Mouse (Mus musculus) forebrain, embryonic 11.5 days (tissue): ENCODE results near the gene Rgs6. TPM values are rescaled to one million over a fixed set of nuclear protein-coding genes. Genes with fewer than 3 reads are reported as not detected.

Experiments used
- ATAC-seq: fragments of 200-750 bp; cut with Nextera tagmentation; replicated peaks from 2 replicates; pipeline ENCODE4 v1.8.0; 2017; ENCODE audit warnings: moderate TSS enrichment; ENCODE audit not compliant: low FRiP score
- DNase-seq: peaks from one replicate; pipeline ENCODE4 v3.0.0-alpha.2; 2017; ENCODE audit warnings: low spot score
- H3K27ac ChIP-seq: fragments of 300-500 bp; sonication (generic); 2 replicates; pipeline ENCODE4 v1.5.1; 2014; ENCODE audit warnings: low read depth, low read length
- H3K27me3 ChIP-seq: fragments of 300-500 bp; sonication (generic); 2 replicates; pipeline ENCODE4 v1.6.1; 2014; ENCODE audit warnings: mild to moderate bottlenecking, low read length, mixed read lengths; ENCODE audit not compliant: control insufficient read depth, insufficient read depth
- H3K36me3 ChIP-seq: fragments of 300-500 bp; sonication (generic); 2 replicates; pipeline ENCODE4 v1.6.1; 2014; ENCODE audit warnings: mild to moderate bottlenecking, low read length, moderate library complexity, mixed read lengths; ENCODE audit not compliant: control insufficient read depth, insufficient read depth
- H3K4me1 ChIP-seq: fragments of 300-500 bp; sonication (generic); replicated peaks from 2 replicates; pipeline ENCODE4 v1.6.1; 2014; ENCODE audit warnings: low read length, mixed read lengths; ENCODE audit not compliant: control insufficient read depth, insufficient read depth
- H3K4me2 ChIP-seq: fragments of 300-500 bp; sonication (generic); 2 replicates; pipeline ENCODE4 v1.6.1; 2014; ENCODE audit warnings: low read depth, mild to moderate bottlenecking, low read length, moderate library complexity, mixed read lengths; ENCODE audit not compliant: severe bottlenecking
- H3K4me3 ChIP-seq: fragments of 300-500 bp; sonication (generic); 2 replicates; pipeline ENCODE4 v1.5.1; 2014; ENCODE audit warnings: low read depth, low read length
- H3K9ac ChIP-seq: fragments of 300-500 bp; sonication (generic); 2 replicates; pipeline ENCODE4 v1.6.1; 2014; ENCODE audit warnings: low read length
- H3K9me3 ChIP-seq: fragments of 300-500 bp; sonication (generic); 2 replicates; pipeline ENCODE4 v1.6.1; 2016; ENCODE audit warnings: low read length, mixed read lengths; ENCODE audit not compliant: control insufficient read depth
- WGBS: fragments of 180-500 bp; shearing (Covaris S2); extraction: QIAGEN DNeasy Blood & Tissue Kit; methylation state at CpG from one replicate; pipeline ENCODE4 v1.1.7; 2014; 5-methylcytosine and 5-hydroxymethylcytosine counted together
- polyA plus RNA-seq: library from polyadenylated mRNA; unstranded; fragments of >200 nt; fragmentation: Nextera tagmentation; extraction: Ambion mirVana; gene quantifications from 2 replicates; pipeline ENCODE4 v1.2.1, GENCODE M21; 2014

The Rgs6 gene
- polyA plus RNA-seq, 1 experiment from 2014 or later, result 0.72 TPM

DNA sequence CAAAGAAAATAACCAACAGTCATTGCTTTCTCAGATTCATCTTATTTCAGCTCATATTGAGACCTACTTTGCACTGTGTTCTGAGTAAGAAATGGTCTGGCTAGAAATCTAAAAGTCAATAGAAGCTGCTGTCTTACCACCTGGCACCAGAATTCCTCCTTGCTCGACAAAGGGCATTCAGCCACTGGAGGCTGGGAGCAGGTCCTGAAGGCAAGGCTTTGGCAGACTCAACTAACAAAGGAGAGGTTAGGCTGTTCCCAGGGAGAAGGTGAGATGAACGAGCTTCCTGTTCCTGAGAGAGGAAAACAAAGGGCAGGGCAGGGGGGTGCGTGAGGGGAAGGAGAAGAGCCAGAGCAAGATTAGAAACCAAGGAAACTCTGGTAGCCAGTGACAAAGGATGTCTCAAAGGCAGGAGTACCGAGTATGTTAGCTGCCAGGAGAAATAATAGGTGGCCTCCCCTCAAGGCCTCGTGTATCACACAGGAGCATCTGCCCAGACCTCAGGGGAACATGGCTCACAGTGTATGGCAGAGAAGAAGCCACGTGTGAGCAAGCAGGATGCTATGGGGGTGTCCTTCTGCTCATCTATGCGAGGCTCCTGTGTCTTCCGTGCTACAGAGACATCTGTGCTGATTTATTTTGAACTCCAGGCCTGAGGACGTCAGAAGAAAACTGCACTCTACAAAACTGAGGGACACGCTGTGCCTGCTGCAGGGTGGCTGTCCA, 510.7 kb downstream of the Rgs6 start:
- Histone ChIP-seq H3K9ac (no peak overlapping the region), H3K9me3 (no peaks in the 10 kb centered on the region), H3K4me3 (no peak overlapping the region), H3K36me3 (no peaks in the 10 kb centered on the region), H3K27ac (no peak overlapping the region), H3K27me3 (no peaks in the 10 kb centered on the region), H3K4me1 (no peaks in the 10 kb centered on the region), H3K4me2 (no peak overlapping the region)
- ATAC-seq (no peak), DNase-seq (no peak)
- WGBS, result 56% methylated on average over 10 of the region's 10 CpGs

DNA sequence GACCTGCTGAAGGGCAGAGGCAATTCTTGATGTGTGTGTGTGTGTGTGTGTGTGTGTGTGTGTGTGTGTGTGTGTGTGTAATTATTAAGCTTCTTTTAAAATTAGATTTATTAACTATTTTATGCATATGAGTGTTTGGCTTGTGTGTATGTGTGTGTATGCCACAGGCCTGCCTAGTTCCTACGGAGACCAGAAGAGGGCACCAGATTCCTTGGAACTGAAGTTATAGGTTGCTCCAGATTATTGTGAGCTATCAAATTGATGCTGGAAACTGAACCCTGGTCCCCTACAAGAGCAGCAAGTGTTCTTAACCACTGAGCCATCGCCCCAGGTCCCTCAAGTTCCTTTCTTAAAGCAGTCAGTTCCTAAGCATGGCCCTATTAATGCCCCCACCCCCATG, 511.8 kb downstream of the Rgs6 start:
- 88% methylated on average over 2 of the region's 2 CpGs for WGBS
- Histone ChIP-seq H3K27ac (no peak overlapping the region), H3K27me3 (no peaks in the 10 kb centered on the region), H3K4me3 (no peak overlapping the region), H3K9me3 (no peaks in the 10 kb centered on the region), H3K36me3 (no peaks in the 10 kb centered on the region), H3K4me2 (no peak overlapping the region), H3K4me1 (no peaks in the 10 kb centered on the region), H3K9ac (no peak overlapping the region)
- DNase-seq (no peak), ATAC-seq (no peak)

DNA sequence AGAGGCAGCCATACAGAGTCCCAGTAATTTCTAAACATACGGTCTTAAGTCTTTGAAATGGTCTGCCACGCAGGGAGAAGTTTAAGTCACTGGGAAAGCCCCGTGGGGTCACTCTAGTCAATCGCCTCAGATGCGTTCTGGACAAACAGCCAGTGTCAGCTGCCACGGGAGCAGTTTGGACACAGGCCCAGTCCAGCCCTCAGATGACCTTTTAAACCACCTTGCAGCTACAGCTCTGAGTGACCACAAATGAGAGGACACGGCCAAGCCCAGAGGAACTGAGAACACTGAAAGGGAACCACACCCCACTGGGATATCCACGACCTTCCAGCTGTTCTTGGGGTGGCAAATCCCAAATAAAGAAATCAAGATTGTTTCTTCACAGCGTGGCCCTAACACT, 512.3 kb downstream of the Rgs6 start:
- no peak overlapping the region for H3K9ac ChIP-seq
- DNase-seq (no peak), ATAC-seq (no peak)
- H3K36me3 ChIP-seq, result no peaks in the 10 kb centered on the region
- H3K4me2 ChIP-seq, result no peak overlapping the region
- H3K9me3 ChIP-seq, result no peaks in the 10 kb centered on the region
- no peaks in the 10 kb centered on the region for H3K27me3 ChIP-seq
- 79% methylated on average over 9 of the region's 9 CpGs for WGBS
- H3K4me3 ChIP-seq, result no peak overlapping the region
- no peaks in the 10 kb centered on the region for H3K4me1 ChIP-seq
- no peak overlapping the region for H3K27ac ChIP-seq

DNA sequence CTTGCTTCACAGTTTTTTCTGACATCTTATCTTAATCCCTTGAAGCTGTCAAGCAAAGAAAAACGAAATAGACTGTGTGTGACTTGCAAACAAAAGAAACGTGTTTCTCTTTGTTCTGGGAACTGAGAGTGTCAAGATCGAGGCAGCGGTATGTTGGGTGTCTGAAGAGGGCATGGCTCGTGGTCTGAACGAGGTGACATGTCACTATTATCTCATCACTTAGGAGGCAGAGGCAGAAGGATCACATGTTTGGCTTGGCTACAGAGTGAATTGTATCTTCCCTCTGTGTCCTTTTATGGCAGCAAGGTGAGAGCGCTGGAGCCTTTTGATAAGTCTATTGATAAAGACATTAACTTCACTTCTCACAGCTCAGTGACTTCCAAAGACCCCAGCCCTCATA, 512.8 kb downstream of the Rgs6 start:
- Histone ChIP-seq H3K9ac (no peak overlapping the region), H3K36me3 (no peaks in the 10 kb centered on the region), H3K4me1 (no peaks in the 10 kb centered on the region), H3K4me3 (no peak overlapping the region), H3K27me3 (no peaks in the 10 kb centered on the region), H3K27ac (no peak overlapping the region), H3K9me3 (no peaks in the 10 kb centered on the region), H3K4me2 (no peak overlapping the region)
- no peak for ATAC-seq
- WGBS, result 59% methylated on average over 7 of the region's 7 CpGs
- no peak for DNase-seq

DNA sequence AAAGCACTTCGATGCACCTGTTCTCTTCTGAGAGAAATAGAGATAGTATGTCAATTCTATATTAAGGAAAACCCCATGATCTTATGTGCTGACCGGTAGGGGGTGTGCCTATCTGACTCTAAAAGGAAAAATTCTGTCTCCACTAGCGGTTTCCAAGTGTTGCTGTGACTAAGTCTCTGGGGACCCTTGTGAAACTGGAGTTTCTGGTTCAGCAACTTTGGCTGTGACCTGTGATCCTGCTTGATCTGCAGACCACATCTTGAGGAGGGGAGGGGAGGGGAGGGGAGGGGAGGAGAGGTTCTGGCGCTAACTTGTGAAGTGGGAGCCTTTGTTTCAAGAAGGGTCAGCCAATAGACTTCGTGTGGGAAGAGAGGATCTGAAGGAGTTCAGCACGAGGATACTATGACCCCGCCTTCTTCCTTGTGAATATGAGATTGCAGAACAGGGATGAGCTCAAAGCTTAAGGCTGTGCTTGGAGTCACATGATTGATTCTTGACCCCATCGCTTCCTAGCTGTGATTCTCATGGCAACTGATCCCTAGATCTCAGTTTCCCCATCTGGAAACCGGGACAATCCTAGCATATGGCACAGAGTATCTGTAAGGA, 517.5 kb downstream of the Rgs6 start:
- Histone ChIP-seq H3K4me3 (no peak overlapping the region), H3K27ac (no peak overlapping the region), H3K36me3 (no peaks in the 10 kb centered on the region), H3K4me2 (no peak overlapping the region), H3K9me3 (no peaks in the 10 kb centered on the region), H3K4me1 (no peaks in the 10 kb centered on the region), H3K9ac (no peak overlapping the region), H3K27me3 (no peaks in the 10 kb centered on the region)
- ATAC-seq, result no peak
- no peak for DNase-seq
- 64% methylated on average over 9 of the region's 9 CpGs for WGBS

DNA sequence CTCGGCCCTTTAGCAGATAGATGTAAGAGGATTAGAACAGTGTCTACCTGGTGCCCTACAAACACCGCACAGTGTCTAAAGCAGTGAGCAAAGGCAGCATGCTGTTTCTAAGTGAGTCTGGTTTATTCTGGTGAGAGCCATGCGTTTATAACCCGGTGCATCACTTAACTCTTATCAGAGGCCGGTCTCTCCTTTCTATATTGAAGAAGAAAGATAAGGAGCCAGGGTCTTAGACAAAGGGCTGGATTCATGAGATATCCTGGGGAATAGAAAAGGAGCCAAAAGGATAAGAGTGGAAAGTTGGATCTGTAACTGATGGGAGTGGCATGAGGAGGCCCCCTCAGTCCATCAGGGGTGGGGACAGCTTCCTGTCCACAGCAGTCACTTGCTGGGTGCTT, 518.0 kb downstream of the Rgs6 start:
- Histone ChIP-seq H3K27ac (no peak overlapping the region), H3K4me1 (no peaks in the 10 kb centered on the region), H3K4me2 (no peak overlapping the region), H3K36me3 (no peaks in the 10 kb centered on the region), H3K27me3 (no peaks in the 10 kb centered on the region), H3K9me3 (no peaks in the 10 kb centered on the region), H3K9ac (no peak overlapping the region), H3K4me3 (no peak overlapping the region)
- ATAC-seq (no peak), DNase-seq (no peak)
- WGBS, result 87% methylated on average over 5 of the region's 5 CpGs

DNA sequence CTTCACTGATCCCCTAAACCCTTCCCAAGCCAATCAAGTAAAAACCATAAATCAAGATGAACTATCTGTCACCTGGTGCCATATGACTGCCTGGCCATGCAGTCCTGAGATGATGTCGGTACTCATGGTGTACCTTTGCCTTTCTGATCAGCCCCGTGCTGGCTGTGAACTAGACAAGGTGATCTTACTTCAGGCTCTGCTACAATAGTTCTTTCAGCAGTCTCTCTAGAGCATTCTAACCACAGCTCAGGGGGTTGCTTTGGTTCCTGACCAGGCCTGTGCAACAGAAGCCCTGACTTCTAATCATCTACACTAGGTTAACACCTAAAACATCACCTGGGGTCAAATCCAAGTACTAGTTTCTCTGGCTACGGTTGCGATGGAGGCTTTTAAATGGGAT, 521.4 kb downstream of the Rgs6 start:
- Histone ChIP-seq H3K9ac (no peak overlapping the region), H3K9me3 (no peaks in the 10 kb centered on the region), H3K27ac (no peak overlapping the region), H3K27me3 (no peaks in the 10 kb centered on the region), H3K4me3 (no peak overlapping the region), H3K4me2 (no peak overlapping the region), H3K36me3 (no peaks in the 10 kb centered on the region), H3K4me1 (no peaks in the 10 kb centered on the region)
- WGBS, result 92% methylated on average over 4 of the region's 4 CpGs
- no peak for DNase-seq
- ATAC-seq, result no peak

DNA sequence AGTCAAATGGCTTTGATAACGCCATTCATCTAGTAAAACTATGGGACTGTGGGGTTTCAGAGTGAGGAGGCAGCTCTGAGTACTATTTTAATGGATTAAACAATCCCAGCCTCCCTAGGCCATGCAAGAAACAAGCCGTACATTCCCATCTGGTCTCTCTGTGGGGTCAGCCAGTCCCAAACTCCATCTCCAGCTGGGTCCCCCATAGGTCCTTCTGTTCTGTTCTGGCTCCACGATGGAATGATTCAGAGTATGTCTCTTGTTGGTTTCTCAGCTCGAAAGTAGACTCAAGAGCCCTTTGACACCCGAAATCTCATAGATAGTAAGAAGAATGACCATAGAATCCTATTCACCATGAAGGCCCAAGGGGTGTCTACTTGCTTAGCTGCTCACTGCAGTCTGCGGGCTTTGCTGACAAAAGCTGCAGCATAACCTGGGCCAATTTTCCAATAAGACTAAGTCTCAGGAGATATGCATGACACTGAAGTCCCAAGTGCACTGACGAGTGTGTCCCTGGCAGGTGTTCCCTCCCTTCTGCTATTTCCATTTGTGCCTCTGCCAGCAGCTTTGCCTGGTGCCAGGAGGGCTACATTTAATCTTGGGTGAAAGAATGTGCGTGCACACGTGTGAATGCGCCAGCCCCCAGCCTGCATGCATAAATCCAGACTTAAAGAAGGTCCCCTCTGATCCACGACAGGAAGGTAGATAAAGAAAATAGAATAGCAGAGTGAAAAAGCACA, 522.0 kb downstream of the Rgs6 start:
- 80% methylated on average over 11 of the region's 11 CpGs for WGBS
- H3K36me3 ChIP-seq, result no peaks in the 10 kb centered on the region
- H3K4me3 ChIP-seq, result no peak overlapping the region
- no peak overlapping the region for H3K27ac ChIP-seq
- H3K9ac ChIP-seq, result no peak overlapping the region
- H3K27me3 ChIP-seq, result no peaks in the 10 kb centered on the region
- no peaks in the 10 kb centered on the region for H3K4me1 ChIP-seq
- ATAC-seq, result no peak
- no peak for DNase-seq
- no peak overlapping the region for H3K4me2 ChIP-seq
- no peaks in the 10 kb centered on the region for H3K9me3 ChIP-seq
